Mouse (Mus musculus) layer of hippocampus, adult 8-10 months (tissue): ENCODE results near the gene Btg2. TPM values are rescaled to one million over a fixed set of nuclear protein-coding genes. Genes with fewer than 3 reads are reported as not detected.

ENCODE experiments used
- DNase-seq, 2 experiments: peaks; one replicate each; pipeline ENCODE4 v3.0.0; 2022; ENCODE audit warnings: low spot score in 2 of 2
- total RNA-seq, 4 experiments: library from RNA; stranded (reverse); gene quantifications; 2 replicates each; pipeline ENCODE4 v1.2.4; 2022

Btg2 gene
- total RNA-seq, 4 experiments from 2014 or later = 14.4 to 18.4 (median 17.3) TPM

DNA sequence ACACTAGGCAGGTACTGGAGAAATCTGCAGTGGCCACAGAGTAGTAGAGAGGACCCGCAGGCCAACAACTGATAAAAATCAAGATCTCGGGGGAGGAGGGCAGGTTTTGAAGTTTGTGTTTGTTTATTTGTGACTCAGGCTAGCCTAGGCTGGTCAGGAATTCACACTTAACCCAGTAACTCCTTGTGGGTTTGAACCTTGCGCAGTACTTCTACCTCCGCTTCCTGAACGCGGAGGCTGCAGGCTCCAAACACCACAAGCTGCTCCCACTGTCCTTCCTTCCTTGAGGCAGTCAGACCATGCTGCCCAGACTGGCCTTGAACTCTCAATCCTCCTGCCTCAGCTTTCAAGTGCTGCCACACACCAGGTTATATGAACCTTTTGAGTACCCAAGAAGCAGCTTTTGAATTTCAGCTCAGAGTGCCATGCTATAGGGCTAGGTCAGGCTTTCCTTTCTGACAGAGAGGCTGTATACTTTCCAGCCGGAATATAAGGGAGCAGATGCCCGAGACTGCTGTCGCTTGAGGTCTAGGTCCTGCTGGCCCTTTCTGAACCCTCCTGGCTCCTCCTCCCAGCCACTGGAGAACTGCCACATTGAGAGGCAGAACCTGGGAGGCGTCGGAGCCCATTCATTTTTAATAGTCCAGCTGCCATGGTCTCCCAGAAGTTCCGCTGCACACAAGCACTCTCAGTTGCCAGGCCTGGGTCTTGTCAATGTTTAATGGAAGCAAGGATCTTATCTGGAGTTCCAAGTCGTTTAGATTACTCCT lies 19.2 kb upstream of the Btg2 start:
- no peak for DNase-seq

DNA sequence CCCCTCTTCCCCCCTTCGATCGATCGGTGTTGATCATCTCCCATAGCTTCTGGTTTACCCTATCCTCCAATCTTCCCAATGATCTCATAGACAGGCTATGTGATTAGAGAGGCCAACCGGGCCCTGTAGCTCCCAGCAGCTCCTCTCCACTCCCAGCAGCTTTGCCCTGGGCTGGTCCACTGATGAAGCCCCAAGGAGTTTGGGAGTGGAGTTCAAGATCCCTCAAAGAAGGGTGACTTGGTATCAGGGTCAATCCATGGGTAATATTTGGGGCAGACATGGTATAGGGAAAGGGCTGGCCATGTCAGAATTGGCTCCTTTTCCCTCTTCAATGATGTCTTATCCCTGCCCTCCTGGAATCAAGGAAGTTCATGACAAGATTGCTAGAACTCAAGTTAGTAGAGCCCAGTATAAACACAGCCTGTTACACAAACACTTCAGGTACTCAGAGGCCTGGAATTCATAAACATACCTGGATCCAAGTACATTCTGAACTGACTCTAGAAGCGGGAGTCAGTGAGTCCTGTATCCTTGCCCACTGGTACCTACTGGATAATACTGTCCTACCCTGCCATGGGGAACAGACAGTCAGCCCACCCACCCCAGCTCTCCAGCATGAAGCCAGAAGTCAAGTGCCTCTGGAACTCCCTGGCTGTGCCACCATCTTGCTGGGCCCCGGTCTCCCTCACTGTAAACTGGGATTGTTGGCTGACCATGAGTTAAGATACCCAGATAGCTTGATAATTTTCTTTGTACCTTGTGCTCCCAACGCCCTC lies 18.3 kb upstream of the Btg2 start:
- no peak for DNase-seq

DNA sequence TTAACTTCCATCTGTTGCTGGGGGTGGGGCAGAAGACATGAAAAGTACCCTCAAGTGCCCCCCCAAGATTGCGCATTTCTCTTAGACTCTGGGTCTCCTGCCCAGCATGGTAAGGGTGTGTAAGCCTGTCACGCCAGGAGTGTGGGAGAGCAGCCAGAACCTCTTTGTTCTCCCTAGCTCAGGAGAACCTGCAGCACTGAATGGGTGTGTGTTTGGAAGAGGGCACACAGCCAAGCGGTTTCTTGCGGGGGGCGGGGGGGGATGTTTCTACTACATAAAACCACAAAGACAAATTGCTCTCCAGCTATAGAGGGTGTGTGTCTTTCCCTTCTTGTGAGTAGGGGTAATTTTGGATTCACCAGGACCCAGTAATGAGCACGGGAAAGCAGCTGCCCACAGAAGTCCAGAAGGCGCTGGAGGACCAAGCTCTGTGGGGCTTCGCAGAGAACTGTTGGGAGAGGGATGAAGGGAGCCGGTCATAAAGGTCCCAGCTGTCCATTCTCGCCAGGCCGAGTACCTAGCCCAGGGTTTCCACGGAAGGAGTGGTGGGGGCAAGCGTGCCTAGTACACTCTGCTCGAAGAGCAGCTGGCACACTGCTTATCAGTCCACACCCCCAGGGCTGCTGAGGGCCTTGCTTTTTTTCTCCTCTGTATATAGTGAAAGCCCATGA lies 17.5 kb upstream of the Btg2 start:
- DNase-seq = no peak

DNA sequence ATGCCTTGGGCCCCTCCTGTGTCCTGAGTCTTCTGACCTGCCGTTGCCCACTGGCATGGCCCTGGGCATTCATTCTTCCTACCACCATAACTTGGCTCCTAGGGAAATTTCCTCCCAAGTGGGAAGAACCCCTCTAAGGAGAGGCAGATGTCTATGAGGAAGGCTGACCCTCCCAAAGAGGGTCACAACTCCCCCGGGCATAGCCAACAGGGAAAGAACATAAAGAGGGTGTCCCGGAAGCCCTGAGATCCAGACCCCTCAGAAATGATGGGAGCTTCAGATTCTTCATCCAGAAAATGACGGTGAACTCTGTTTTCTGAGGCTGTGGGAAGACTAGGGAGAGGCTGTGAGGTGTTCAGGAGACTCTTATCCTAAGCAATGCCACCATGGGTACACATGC lies 16.8 kb upstream of the Btg2 start:
- DNase-seq = no peak

DNA sequence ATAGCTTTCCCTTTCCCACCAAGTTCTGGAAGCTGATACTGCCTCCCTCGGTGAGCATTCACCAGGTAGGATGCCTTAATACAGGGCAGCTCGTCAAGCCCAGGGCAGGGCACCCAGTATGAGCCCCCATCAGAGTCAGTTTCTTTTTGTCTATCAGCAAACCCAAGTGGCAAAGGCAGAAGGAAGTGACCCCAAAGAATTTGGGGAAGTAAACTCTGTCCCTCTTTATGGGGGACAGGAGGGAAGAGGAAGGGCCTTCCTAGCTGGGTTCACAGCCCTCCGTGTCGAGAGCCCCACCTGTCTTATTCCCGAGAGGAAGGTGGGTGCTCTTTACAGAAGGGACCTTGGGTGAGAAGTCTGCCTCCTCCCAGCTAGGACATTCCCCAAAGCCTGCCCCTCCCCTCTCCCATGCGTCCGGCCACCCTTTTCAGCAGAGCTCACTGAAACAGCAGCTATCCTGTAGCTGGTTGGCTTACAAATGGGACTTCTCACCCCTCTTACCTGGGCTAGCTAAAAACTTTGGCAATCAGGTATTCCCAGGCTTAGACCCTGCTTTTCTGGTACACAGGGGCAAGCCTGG lies 16.2 kb upstream of the Btg2 start:
- no peak for DNase-seq

DNA sequence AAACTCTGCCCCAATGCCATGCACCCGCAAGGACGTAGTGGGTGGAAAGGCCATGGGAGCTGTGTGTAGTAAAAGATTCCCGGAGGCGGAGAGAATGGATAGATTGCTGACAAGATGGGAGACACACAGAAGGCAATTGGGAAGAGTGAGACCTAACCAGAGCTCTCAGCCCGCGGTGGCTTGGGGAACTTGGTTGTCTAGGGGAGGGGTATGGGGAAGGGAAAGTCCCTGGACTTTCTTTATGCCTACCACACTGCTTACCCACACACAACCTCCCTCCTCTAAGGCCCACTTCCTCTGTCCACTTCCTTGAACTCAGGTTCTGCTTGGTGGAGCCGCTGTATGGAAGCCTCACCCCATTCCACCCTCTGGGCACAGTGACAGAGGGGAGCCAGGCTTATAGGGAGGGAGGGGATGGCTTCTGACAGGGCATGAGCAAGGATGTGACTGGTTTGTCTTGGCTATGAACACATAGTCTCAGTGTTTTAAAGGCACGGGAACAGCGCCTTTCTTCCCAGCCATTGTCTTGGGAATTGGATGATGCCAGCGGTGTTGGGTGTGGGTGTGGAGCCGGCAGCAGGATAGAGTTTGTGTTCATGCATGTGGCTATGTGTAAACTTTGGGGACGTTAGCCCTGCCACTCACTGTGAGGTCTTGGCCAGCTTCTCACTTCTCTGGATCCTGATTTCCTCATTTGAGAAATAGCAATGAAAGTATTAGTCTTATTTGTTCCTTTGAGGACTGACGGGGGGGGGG lies 15.0 kb upstream of the Btg2 start:
- no peak for DNase-seq

DNA sequence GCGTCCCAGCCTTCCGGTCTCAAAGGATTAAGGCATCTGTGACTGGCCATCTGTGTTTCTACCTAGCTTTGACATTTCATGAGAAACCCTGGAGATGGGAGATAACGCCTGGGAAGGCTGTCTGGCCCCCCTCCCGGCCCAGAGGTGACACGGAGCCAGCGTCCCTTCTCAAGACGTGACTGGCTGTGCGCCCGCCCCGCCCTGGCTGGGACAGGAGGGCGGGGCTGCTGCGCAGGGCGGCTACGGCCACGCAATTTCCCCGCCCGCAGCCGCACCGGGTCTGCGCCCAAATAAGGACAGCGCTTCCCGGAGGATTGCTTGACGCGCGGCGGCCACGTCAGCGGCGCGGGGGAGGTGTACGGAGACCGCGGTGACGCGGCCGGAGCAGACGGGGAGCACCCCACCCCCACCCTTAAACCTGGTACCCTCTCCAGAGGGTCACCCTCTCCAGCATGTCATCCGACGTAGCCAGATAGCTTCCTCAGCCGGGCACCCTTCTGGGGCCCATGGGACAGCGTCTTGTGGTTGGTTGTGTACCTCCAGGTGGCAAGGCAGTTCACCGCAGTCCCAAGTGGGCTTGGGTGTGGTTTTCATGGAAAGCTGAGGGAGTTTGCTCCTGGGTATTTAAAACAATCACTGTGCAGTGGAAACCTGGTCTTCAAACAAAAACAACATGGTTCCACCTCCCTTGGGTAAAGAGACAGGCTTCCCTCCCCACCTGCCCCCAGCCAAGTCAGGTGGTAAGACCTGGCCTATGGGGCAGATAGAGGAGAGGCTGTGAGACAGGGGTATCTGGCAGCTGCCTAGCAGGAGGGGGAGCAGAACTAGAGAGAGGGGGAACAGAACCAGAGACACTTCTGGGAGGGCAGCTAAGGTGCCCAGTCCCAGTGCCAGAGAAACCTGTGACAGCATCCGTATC lies 14.2 kb upstream of the Btg2 start:
- peak; percentile 79 to 86 for DNase-seq

DNA sequence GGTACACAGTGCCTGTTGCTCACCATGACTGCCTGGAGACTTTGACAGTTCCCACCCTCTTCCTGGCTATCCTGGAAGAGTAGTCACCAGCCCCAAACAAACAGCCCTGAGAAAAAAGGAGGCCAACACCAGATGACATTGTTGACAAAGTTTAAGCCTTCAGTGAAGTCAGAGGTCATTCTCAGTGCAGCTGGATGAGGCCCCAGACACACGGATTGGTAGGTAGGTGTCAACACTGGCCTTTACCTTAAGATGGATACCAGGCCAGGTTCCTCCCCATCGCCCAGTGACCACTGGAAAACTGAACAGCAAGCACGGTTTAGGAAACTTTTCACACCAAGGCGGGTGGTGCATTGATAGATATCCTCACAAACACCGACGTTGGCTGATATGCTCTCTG lies 13.4 kb upstream of the Btg2 start:
- no peak for DNase-seq

DNA sequence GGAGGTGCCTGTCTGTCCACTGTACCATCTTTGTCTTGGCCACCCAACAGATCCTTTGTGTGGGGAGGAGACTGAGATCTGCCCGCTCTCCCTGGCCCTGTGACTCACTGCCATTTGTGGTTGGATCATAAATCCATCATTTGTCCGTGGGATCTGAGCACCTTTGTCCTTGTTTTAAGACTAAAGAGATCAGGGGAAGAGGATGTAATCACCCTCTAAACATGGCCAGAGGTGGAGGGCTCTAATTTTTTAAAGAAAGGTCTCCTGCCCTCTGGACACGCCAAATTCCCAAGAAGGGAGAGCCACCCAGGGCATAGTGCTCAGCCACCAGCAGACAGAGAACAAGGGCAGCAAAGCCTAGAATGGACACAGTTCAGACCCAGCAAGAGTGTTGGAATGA lies 12.9 kb upstream of the Btg2 start:
- no peak for DNase-seq

DNA sequence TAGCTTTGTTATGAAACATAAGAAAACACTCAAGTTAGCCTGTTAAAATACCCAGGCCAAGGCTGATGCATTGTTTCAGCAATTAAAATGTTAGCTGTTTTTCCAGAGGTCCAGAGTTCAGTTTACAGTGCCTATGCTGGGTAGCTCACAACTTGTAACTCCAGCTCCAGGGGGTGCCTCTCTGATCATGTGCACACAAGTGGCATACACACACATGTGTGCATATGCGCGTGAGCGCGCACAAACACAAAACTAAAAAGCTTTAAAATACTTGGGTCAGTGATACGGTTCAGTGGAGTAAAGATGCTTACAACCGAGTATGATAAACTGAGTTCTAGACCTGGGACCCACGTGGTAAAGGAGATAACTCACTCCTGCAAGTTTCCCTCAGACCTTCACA lies 10.2 kb upstream of the Btg2 start:
- no peak for DNase-seq

DNA sequence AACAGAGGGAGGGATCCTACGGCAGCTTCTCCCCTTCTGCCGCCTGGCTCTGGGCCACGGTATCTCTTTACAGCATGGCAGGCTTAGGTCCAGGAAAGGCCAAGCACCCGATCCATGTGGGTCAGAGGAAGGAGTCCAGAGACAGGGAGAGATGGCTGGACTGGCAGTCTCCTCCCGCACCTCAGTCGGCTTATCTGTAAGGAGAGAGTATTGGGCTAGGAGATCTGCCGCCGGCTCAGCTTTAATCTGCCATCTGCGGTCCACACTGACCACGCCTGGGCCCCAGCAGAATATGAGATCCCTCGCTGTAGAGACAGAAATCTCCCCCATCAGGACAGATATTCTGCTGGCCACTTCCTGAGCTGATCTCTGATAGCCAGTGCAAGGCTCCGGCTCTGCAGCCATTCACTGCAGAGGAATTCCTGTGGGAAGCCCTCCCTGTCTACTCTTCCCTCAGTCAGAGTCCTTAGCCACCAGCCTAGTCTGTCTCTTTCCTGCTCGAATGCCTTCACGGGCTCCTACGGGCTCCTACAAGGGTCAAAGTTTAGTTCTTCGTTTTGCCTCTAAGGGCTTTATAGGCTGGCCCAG lies 8.0 kb upstream of the Btg2 start:
- no peak for DNase-seq

DNA sequence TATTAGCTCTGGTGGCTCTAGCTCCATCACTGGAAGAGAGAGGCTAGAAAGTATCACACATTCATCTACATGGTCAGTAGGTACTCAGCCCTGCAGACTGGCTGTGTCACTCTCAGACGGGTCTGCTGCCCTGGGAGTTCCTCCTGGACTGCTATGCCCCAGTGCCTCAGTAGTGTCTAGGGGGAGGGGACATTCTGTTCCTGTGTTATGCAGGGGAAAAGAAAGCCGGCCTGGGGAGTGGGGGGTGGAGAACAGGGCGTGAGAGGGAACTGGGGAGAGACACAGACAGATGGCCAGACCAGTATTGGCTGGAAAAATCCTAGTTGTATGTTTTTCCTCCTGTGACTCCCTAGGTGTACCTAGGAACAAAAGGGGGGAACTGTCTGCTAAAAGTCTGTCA lies 7.1 kb upstream of the Btg2 start:
- DNase-seq = no peak

DNA sequence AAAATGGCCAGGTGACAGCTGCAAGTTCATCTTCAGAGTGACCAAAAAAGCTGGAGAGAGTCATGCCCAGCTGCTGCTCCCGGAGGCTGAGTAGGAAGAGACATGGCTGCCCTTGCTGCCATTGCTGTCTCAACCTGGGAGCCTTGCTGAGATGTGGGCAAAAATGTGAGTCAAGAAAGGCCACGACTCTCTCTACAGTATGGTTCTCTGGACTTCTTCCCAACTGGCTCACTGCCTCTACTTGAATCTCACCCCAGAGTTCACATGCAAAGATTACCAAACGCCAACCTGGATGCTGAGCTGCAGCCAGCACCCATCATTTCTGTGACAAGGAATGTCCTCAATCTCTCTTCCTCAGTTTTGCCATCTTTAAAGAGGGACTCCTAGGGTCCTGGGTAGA lies 5.2 kb upstream of the Btg2 start:
- no peak for DNase-seq

DNA sequence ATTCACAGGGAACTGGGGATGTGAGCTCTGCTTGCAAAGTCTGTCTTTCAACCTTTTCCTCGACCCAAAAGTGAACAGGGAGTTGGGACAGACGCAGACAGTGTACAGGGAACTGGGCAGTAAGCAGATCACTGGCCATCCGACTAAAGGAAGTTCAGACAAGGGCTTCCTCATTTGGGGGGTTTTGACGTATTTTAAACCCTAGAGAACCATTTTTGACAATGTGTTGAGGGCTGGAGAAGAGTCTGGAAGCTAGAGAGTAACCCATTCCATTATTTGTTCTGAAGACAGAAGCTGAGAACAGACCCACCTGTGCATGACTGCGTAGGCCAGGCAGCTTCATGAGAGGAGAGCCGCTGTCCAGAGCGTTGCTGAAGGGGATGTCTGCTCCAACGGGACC lies 4.8 kb upstream of the Btg2 start:
- no peak for DNase-seq

DNA sequence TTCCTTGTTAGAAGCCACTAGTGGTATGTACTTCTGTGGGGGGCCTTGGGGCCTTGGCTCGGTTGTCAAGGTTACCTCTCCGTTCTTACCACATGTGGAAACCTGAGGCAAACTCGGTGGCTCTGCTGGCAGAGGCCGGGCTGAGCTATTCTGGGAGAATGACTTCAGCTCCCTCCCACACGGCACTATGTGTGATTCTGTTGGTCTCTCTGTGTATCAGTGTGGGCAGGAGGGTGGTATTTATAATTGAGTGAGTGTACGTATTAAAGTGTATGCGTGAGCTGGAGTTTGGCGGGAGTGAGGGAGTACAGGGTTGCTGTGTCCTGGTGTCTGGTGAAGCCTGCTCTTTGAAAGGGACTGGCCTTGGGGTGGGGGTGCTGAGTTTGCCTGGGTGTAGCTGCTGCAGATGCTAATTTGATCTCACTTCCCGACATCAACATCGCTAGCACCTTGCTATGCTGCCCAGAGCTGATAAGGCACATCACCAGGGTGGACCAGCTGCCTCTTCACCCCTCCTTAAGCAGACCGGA lies 4.1 kb upstream of the Btg2 start:
- peak; percentile 76 to 83 for DNase-seq

DNA sequence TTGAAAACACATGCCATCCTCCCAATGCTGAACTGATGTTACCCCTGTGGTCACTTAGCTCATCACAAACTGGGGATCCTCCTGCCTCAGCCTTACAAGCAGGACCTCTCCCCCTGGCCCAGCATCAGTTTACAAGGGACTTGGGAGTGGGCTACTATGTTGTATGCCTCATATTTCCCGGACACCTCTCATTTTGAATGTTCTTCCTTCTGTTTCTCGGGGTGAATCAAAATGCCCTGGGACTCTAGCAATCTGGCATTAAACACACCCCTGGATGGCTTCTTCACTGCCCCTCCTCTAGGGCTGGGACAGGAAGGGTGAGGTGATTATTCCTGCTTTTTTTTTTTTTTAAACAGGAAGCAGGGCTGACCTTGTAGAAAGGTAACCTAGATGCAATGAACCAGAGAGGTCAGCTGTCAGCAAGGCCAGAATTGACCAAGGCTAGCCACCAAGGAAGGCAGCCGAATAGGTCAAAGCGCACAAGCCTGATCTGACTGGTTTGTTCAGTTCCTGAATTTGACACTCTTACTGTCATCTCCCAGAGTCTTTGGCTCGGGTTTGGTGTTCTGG lies 2.0 kb upstream of the Btg2 start:
- no peak for DNase-seq

DNA sequence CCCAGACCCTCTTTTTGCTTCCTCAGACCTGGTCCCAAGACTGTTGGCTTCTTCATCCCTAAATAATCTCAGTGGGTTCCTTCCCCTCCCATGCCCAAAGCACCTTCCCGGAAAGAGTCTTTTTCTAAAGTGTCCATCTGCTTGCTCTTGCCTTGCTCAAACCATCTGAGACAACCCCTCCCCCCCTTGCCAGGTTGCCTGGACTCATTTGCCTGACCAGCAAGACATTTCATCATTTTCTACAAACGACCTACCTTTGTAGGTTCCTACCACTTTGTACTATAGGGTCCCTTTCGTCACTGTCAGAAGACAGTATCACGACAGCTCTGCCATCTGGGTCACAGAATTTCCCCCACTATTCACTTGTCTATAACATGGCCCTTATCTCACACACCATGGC lies 1.5 kb upstream of the Btg2 start:
- DNase-seq = no peak

DNA sequence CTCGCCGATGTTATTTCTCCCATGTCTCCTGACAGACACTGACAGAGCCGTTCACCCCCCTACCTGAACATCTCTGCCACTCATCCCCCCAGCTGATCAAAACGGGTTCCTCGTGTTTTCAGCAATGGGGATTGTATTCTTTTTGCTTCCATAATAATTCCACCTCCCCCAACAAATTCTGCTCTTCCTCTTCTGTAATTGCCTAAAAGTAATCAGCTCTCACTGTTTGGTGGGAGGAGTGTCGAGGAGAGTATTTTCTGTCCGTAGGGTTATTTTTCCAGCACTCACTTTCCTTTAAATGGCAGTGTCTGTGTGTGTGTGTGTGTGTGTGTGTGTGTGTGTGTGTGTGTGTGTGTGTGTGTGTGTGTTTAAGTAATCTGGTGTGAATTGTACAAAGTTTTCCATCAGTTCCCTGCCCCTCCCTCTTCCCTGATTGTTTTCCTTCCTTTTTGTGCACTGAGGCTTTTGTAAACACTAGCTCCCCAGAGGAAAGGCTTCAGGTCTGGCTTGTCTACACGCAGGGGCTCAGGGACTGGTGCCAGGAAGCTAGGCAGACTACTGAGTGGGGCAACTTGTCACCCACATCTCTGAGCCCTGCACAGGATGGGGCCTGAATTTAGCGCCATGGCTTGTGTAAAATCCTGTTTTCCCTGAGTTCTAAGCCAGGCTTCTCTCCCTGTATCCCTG lies 700 bp upstream of the Btg2 start:
- DNase-seq = no peak
